Mouse (Mus musculus) hindbrain, embryonic 14.5 days (tissue): ENCODE measurements around the gene Rpa1. TPM values are rescaled to one million over a fixed set of nuclear protein-coding genes. Genes with fewer than 3 reads are reported as not detected.

ENCODE experiments used
- ATAC-seq: fragments of 200-750 bp; cut with Nextera tagmentation; 2 replicates; pipeline ENCODE4 v1.8.0; 2017; ENCODE audit warnings: moderate number of reproducible peaks, mild to moderate bottlenecking, moderate TSS enrichment, moderate library complexity; ENCODE audit not compliant: low FRiP score
- DNase-seq: peaks from one replicate; pipeline ENCODE4 v3.0.0-alpha.2; 2015; ENCODE audit warnings: low spot score
- H3K27ac ChIP-seq: fragments of 300-500 bp; sonication (generic); 2 replicates; pipeline ENCODE4 v1.5.1; 2014; ENCODE audit warnings: mild to moderate bottlenecking, moderate library complexity
- H3K27me3 ChIP-seq: fragments of 300-500 bp; sonication (generic); 2 replicates; pipeline ENCODE4 v1.6.1; 2014; ENCODE audit warnings: mild to moderate bottlenecking, low read length, mixed read lengths; ENCODE audit not compliant: control insufficient read depth, insufficient read depth
- H3K36me3 ChIP-seq: fragments of 300-500 bp; sonication (generic); replicated peaks from 2 replicates; pipeline ENCODE4 v1.6.1; 2014; ENCODE audit not compliant: control insufficient read depth, insufficient read depth
- H3K4me1 ChIP-seq: fragments of 300-500 bp; sonication (generic); replicated peaks from 2 replicates; pipeline ENCODE4 v1.6.1; 2014; ENCODE audit warnings: antibody characterized with exemption, low read length, mixed read lengths; ENCODE audit not compliant: control insufficient read depth, insufficient read depth
- H3K4me2 ChIP-seq: fragments of 300-500 bp; sonication (generic); replicated peaks from 2 replicates; pipeline ENCODE4 v1.6.1; 2014; ENCODE audit warnings: mild to moderate bottlenecking, moderate library complexity
- H3K4me3 ChIP-seq: fragments of 300-500 bp; sonication (generic); replicated peaks from 2 replicates; pipeline ENCODE4 v1.5.1; 2014; ENCODE audit warnings: mild to moderate bottlenecking, low read length
- H3K9ac ChIP-seq: fragments of 300-500 bp; sonication (generic); 2 replicates; pipeline ENCODE4 v1.6.1; 2014
- H3K9me3 ChIP-seq: fragments of 300-500 bp; sonication (generic); 2 replicates; pipeline ENCODE4 v1.6.1; 2016; ENCODE audit warnings: low read length; ENCODE audit not compliant: control insufficient read depth
- WGBS: fragments of 180-500 bp; shearing (Covaris S2); extraction: QIAGEN DNeasy Blood & Tissue Kit; methylation state at CpG from one replicate; pipeline ENCODE4 v1.1.7; 2014; 5-methylcytosine and 5-hydroxymethylcytosine counted together
- microRNA-seq: library from miRNA; unstranded; fragments of <30 nt; microRNA quantifications from one replicate; pipeline ENCODE4, GENCODE M21; 2016
- polyA plus RNA-seq: library from polyadenylated mRNA; unstranded; fragments of >200 nt; fragmentation: Nextera tagmentation; extraction: Ambion mirVana; gene quantifications from 2 replicates; pipeline ENCODE4 v1.2.1, GENCODE M21; 2014

Gene Rpa1
- polyA plus RNA-seq, 1 experiment from 2014 or later, result 48.0 TPM

- no peak for ATAC-seq
- H3K4me1 ChIP-seq, result peaks cover 13% of the 10 kb centered on the region
- 76% methylated on average over 4 of the region's 4 CpGs for WGBS
- H3K9me3 ChIP-seq, result no peaks in the 10 kb centered on the region
- no peak overlapping the region for H3K4me3 ChIP-seq
- no peak overlapping the region for H3K4me2 ChIP-seq
- DNase-seq, result no peak
- H3K9ac ChIP-seq, result no peak overlapping the region
- no peaks in the 10 kb centered on the region for H3K36me3 ChIP-seq
- H3K27me3 ChIP-seq, result no peaks in the 10 kb centered on the region
- no peak overlapping the region for H3K27ac ChIP-seq
Measured at GRCm38 (mm10) chr11:75257056-75257648, 91.0 kb downstream of the Rpa1 start.

DNA sequence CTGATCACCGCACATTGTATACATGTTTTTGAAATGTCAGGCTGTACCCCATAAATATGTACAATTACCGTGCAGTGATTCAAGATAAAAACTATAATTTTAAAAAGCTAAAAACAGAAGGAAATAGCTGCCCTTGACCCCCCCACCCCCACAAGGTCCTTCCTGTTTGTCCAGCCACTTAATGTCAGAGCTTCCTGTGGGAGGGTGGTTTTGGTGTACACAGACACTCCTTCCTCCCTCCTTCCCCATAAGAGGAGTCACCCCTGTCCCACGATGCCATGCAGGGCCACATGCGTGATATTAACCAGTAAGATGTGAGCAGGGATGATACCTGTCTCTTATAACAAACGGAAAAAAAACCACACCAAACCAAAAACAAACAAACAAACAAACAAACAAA lies 92.8 kb downstream of the Rpa1 start:
- H3K9me3 ChIP-seq, result no peaks in the 10 kb centered on the region
- WGBS, result 83% methylated on average over 5 of the region's 5 CpGs
- H3K27ac ChIP-seq, result no peak overlapping the region
- ATAC-seq (no peak), DNase-seq (no peak)
- no peaks in the 10 kb centered on the region for H3K27me3 ChIP-seq
- H3K4me1 ChIP-seq, result no peaks in the 10 kb centered on the region
- H3K36me3 ChIP-seq, result no peaks in the 10 kb centered on the region
- H3K4me3 ChIP-seq, result no peak overlapping the region
- H3K4me2 ChIP-seq, result no peak overlapping the region
- no peak overlapping the region for H3K9ac ChIP-seq

DNA sequence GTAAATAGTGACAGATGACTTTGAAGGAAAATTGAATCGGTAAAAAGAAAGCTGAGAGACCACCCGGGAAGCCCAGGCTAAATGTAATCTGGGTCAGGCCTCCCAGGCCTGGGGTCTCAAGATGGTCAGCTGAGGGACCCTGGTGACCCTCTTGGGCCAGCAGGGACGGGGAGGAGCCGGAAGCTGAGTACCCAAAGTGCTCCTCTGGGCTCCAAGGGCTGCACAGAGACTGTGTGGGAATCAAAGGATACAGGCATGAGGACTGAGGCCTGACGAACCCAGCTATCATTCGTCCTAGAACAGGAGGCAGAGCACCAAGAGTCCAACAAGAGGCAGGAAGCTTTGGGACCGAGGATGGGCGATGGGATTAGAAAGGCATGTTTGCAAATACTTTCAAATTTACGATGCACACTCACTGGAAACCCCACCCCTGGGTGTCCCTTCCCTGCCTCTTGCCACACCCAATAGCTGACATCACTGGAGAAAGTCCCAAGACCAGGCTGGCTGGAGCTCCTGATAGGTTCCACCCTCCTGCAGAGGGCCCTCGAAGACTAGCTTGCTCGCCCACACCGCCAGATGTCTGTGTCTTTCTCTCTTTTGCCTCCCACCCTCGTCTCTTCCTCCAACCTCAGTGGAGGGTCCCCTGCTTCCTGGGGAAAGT lies 93.7 kb downstream of the Rpa1 start:
- no peaks in the 10 kb centered on the region for H3K36me3 ChIP-seq
- H3K27ac ChIP-seq, result no peak overlapping the region
- 71% methylated on average over 13 of the region's 13 CpGs for WGBS

DNA sequence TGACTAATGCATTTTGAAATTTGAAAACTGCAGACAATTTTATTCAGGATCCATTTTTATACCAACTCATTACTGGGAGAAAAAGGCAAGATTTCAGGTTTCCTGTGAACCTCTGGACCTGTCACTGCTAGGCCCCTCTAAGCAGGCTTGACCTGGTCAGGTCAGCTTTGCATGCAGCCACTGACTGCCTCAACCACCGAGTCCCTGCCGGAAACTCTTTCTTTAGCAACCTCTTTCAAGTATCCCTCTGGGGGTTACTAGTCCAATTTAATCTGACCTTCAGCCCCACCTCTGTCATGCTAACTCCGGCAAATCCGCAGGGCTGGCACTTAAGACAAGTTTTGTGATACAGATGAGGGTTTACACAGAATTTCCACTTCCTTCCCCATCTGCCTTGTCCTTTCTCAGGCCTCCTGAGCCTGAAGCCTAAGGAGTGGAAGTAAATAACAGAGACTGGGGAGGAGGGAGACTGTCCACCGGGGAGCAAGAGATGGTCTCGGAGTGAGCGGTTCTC lies 96.5 kb downstream of the Rpa1 start:
- Histone ChIP-seq H3K9me3 (no peaks in the 10 kb centered on the region), H3K27me3 (no peaks in the 10 kb centered on the region), H3K4me2 (no peak overlapping the region), H3K36me3 (no peaks in the 10 kb centered on the region), H3K4me1 (peaks cover 12% of the 10 kb centered on the region), H3K9ac (no peak overlapping the region), H3K27ac (no peak overlapping the region), H3K4me3 (no peak overlapping the region)
- DNase-seq, result no peak
- 55% methylated on average over 7 of the region's 7 CpGs for WGBS
- ATAC-seq, result no peak

More for the DNA sequence above, 93.7 kb downstream of the Rpa1 start:
- H3K4me1 ChIP-seq, result peaks cover 3% of the 10 kb centered on the region
- no peaks in the 10 kb centered on the region for H3K27me3 ChIP-seq
- no peak overlapping the region for H3K4me3 ChIP-seq
- ATAC-seq, result no peak
- DNase-seq, result no peak
- H3K9me3 ChIP-seq, result no peaks in the 10 kb centered on the region
- no peak overlapping the region for H3K4me2 ChIP-seq
- H3K9ac ChIP-seq, result no peak overlapping the region

DNA sequence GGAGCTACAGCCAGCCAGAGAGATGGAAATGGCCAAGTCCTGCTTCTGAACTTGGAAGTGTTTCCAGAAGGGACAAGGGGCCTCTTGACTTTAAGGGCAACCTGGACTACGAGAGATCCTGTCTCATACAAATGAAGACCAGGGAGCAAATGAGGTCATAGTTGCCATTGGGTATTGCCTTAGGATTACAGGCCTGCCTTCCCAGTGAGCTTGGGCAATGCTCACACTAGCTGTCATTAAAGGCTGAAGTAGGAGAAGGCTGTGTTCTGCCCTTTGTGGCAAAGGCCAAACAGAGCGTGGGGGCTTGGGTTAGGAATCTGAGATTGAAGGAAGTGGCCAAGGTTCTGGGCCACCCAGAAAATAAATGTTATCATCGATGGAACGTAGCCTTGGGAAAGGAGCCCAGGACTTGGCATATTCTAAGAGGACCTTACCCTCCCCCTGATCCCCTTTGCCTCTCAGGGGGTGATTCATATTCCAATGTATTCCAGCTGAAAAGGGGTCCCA lies 97.1 kb downstream of the Rpa1 start:
- ATAC-seq (no peak), DNase-seq (no peak)
- Histone ChIP-seq H3K4me1 (peaks cover 12% of the 10 kb centered on the region), H3K27ac (no peak overlapping the region), H3K9me3 (no peaks in the 10 kb centered on the region), H3K27me3 (no peaks in the 10 kb centered on the region), H3K36me3 (no peaks in the 10 kb centered on the region), H3K9ac (no peak overlapping the region), H3K4me2 (no peak overlapping the region), H3K4me3 (no peak overlapping the region)
- 80% methylated on average over 4 of the region's 4 CpGs for WGBS

- H3K27ac ChIP-seq, result no peak overlapping the region; the same call in 1 of the 2 replicates
- WGBS, result 77% methylated on average over 9 of the region's 9 CpGs
- H3K4me3 ChIP-seq, result no peak overlapping the region
Measured at GRCm38 (mm10) chr11:75249588-75249987, 98.5 kb downstream of the Rpa1 start.

More at GRCm38 (mm10) chr11:75249588-75249987, 98.5 kb downstream of the Rpa1 start:
- no peak overlapping the region for H3K4me2 ChIP-seq
- H3K27me3 ChIP-seq, result no peaks in the 10 kb centered on the region
- no peak overlapping the region for H3K9ac ChIP-seq
- H3K36me3 ChIP-seq, result no peaks in the 10 kb centered on the region
- no peaks in the 10 kb centered on the region for H3K9me3 ChIP-seq
- no peak for ATAC-seq
- DNase-seq, result no peak
- peaks cover 21% of the 10 kb centered on the region for H3K4me1 ChIP-seq

Small RNA genes within 50 kb of the gene (microRNA-seq; reads per million reads assigned to microRNA genes)
- not detected for gene Gm47300

Other genes starting within 250 kb of the Rpa1 start
- gene Hic1, start 178.8 kb downstream of the Rpa1 start, polyA plus RNA-seq, result 1.9 and 2.6 TPM in 2 replicates
- 17.4 and 20.3 TPM in 2 replicates for gene Ovca2, start 169.5 kb downstream of the Rpa1 start, polyA plus RNA-seq
- 13.6 and 14.4 TPM in 2 replicates for gene Dph1, start 157.1 kb downstream of the Rpa1 start, polyA plus RNA-seq
- 8.5 and 10.3 TPM in 2 replicates for gene Rtn4rl1, start 154.5 kb downstream of the Rpa1 start, polyA plus RNA-seq
- gene Smyd4, start 109 bp upstream of the Rpa1 start, polyA plus RNA-seq, result 12.0 and 13.2 TPM in 2 replicates
- gene Serpinf1, start 74.4 kb upstream of the Rpa1 start, polyA plus RNA-seq, result 49.9 and 66.1 TPM in 2 replicates
- gene Serpinf2, start 91.3 kb upstream of the Rpa1 start, polyA plus RNA-seq, result not detected in 2 replicates
- gene Wdr81, start 106.4 kb upstream of the Rpa1 start, polyA plus RNA-seq, result 6.5 and 7.9 TPM in 2 replicates
- gene Tlcd2, start 113.4 kb upstream of the Rpa1 start, polyA plus RNA-seq, result 1.6 and 4.5 TPM in 2 replicates
- 74.5 and 83.2 TPM in 2 replicates for gene Prpf8, start 138.5 kb upstream of the Rpa1 start, polyA plus RNA-seq
- gene Rilp, start 161.8 kb upstream of the Rpa1 start, polyA plus RNA-seq, result 2.8 and 3.1 TPM in 2 replicates
- gene Scarf1, start 165.2 kb upstream of the Rpa1 start, polyA plus RNA-seq, result 3.5 and 4.2 TPM in 2 replicates
- gene Slc43a2, start 183.4 kb upstream of the Rpa1 start, polyA plus RNA-seq, result 13.8 and 15.2 TPM in 2 replicates
- 136 and 159 TPM in 2 replicates for gene Pitpna, start 239.8 kb upstream of the Rpa1 start, polyA plus RNA-seq